Mouse (Mus musculus): ENCODE results near the gene Gm10306. TPM values are rescaled to one million over a fixed set of nuclear protein-coding genes. Genes with fewer than 3 reads are reported as not detected.

Gene Gm10306
- total RNA-seq (2012; rRNA removed): 1.1 TPM in 1 of 2 replicates, not detected in the other

GRCm38 (mm10) chr4:94556265-94557054 is at the start of gene Gm10306, which contains the start of gene Caap1:
Gene Gm10306, plus strand, starts transcription at chr4:94556546.
Gene Caap1, minus strand, starts transcription at chr4:94556796.
- no peak for TF ChIP-seq ZC3H11A (IDR thresholded peaks at IDR 0.05; ENCODE audit: borderline replicate concordance, low read depth, low read length)
- TF ChIP-seq HCFC1 (IDR thresholded peaks at IDR 0.05; ENCODE audit: borderline replicate concordance, insufficient read depth, low read length): peak; percentile 89
- TF ChIP-seq ZNF384 (IDR thresholded peaks at IDR 0.05; ENCODE audit: low read depth, low read length): peak; percentile 56; the same call in 1 of the 2 replicates
- no peak for TF ChIP-seq MAFK (IDR thresholded peaks at IDR 0.05; ENCODE audit: insufficient read depth, low read depth, low read length)
- peaks cover 0 to 4% of the 10 kb centered on the region in 2 experiments; a peak in 2 of 4 replicates for H3K4me1 ChIP-seq (ENCODE audit: control insufficient read depth in 2 of 2, insufficient read depth in 2 of 2, low read length in 2 of 2, poor library complexity in 1 of 2)
- in situ Hi-C loops (cut with MboI; ENCODE audit: low sequenced_read_pairs in 2 of 2, unreplicated experiment in 2 of 2): no loop called here
- H3K36me3 ChIP-seq (ENCODE audit: control insufficient read depth, insufficient read depth, low read length, poor library complexity, severe bottlenecking): no peaks in the 10 kb centered on the region
- H3K4me3 ChIP-seq (ENCODE audit: insufficient read depth in 1 of 2, low read depth in 1 of 2, low read length in 2 of 2, poor library complexity in 1 of 2, severe bottlenecking in 1 of 2): peak within 1 kb of the TSS; percentile 76 to 97
- peak within 1 kb of the TSS; percentile 24; the same call in 1 of the 2 replicates for H3K27ac ChIP-seq (ENCODE audit: insufficient read depth, low read depth, low read length, poor library complexity, severe bottlenecking)
- DNase-seq (ENCODE audit: low read depth, low spot score): peak; percentile 84
- H3K9ac ChIP-seq (ENCODE audit: insufficient read depth, low read depth, low read length, poor library complexity, severe bottlenecking): peak within 1 kb of the TSS; percentile 95
- no peaks in the 10 kb centered on the region for H3K9me3 ChIP-seq (ENCODE audit: control insufficient read depth, insufficient read depth, low read depth, low read length)

GRCm38 (mm10) chr4:94515366-94515765 is 41.0 kb upstream of the Gm10306 start:
- TF ChIP-seq CHD2 (IDR thresholded peaks at IDR 0.05; ENCODE audit: low read depth, low read length): no peak
- H3K4me3 ChIP-seq (ENCODE audit: insufficient read depth in 1 of 2, low read depth in 1 of 2, low read length in 2 of 2, poor library complexity in 1 of 2, severe bottlenecking in 1 of 2): no peak overlapping the region
- H3K4me1 ChIP-seq (ENCODE audit: control insufficient read depth in 2 of 2, insufficient read depth in 2 of 2, low read length in 2 of 2, poor library complexity in 1 of 2): no peaks in the 10 kb centered on the region
- no peaks in the 10 kb centered on the region for H3K9me3 ChIP-seq (ENCODE audit: control insufficient read depth, insufficient read depth, low read depth, low read length)
- H3K9ac ChIP-seq (ENCODE audit: insufficient read depth, low read depth, low read length, poor library complexity, severe bottlenecking): no peak overlapping the region
- no peak overlapping the region for H3K27ac ChIP-seq (ENCODE audit: insufficient read depth, low read depth, low read length, poor library complexity, severe bottlenecking)
- no peaks in the 10 kb centered on the region for H3K36me3 ChIP-seq (ENCODE audit: control insufficient read depth, insufficient read depth, low read length, poor library complexity, severe bottlenecking)
- no peak for DNase-seq (ENCODE audit: low read depth, low spot score)
- in situ Hi-C loops (cut with MboI; ENCODE audit: low sequenced_read_pairs in 2 of 2, unreplicated experiment in 2 of 2): no loop called here

GRCm38 (mm10) chr4:94517631-94518030 is 38.7 kb upstream of the Gm10306 start:
- TF ChIP-seq ZC3H11A (IDR thresholded peaks at IDR 0.05; ENCODE audit: borderline replicate concordance, low read depth, low read length): peak; percentile 33; the same call in 1 of the 2 replicates
- no peak for TF ChIP-seq CHD2 (IDR thresholded peaks at IDR 0.05; ENCODE audit: low read depth, low read length)
- TF ChIP-seq ZNF384 (IDR thresholded peaks at IDR 0.05; ENCODE audit: low read depth, low read length): no peak
- TF ChIP-seq MAFK (IDR thresholded peaks at IDR 0.05; ENCODE audit: insufficient read depth, low read depth, low read length): no peak
- TF ChIP-seq HCFC1 (IDR thresholded peaks at IDR 0.05; ENCODE audit: borderline replicate concordance, insufficient read depth, low read length): no peak
- H3K9me3 ChIP-seq (ENCODE audit: control insufficient read depth, insufficient read depth, low read depth, low read length): no peaks in the 10 kb centered on the region
- in situ Hi-C loops (cut with MboI; ENCODE audit: low sequenced_read_pairs in 2 of 2, unreplicated experiment in 2 of 2): no loop called here
- no peaks in the 10 kb centered on the region for H3K36me3 ChIP-seq (ENCODE audit: control insufficient read depth, insufficient read depth, low read length, poor library complexity, severe bottlenecking)
- peak; percentile 48 for DNase-seq (ENCODE audit: low read depth, low spot score)
- H3K27ac ChIP-seq (ENCODE audit: insufficient read depth, low read depth, low read length, poor library complexity, severe bottlenecking): no peak overlapping the region
- H3K4me1 ChIP-seq (ENCODE audit: control insufficient read depth in 2 of 2, insufficient read depth in 2 of 2, low read length in 2 of 2, poor library complexity in 1 of 2): no peaks in the 10 kb centered on the region
- no peak overlapping the region for H3K4me3 ChIP-seq (ENCODE audit: insufficient read depth in 1 of 2, low read depth in 1 of 2, low read length in 2 of 2, poor library complexity in 1 of 2, severe bottlenecking in 1 of 2)
- no peak overlapping the region for H3K9ac ChIP-seq (ENCODE audit: insufficient read depth, low read depth, low read length, poor library complexity, severe bottlenecking)

- DNase-seq (ENCODE audit: low read depth, low spot score): no peak
- Histone ChIP-seq H3K36me3 (ENCODE audit: control insufficient read depth, insufficient read depth, low read length, poor library complexity, severe bottlenecking) (no peaks in the 10 kb centered on the region), H3K4me1 (ENCODE audit: control insufficient read depth in 2 of 2, insufficient read depth in 2 of 2, low read length in 2 of 2, poor library complexity in 1 of 2) (no peaks in the 10 kb centered on the region), H3K9ac (ENCODE audit: insufficient read depth, low read depth, low read length, poor library complexity, severe bottlenecking) (no peak overlapping the region), H3K9me3 (ENCODE audit: control insufficient read depth, insufficient read depth, low read depth, low read length) (no peaks in the 10 kb centered on the region), H3K27ac (ENCODE audit: insufficient read depth, low read depth, low read length, poor library complexity, severe bottlenecking) (no peak overlapping the region), H3K4me3 (ENCODE audit: insufficient read depth in 1 of 2, low read depth in 1 of 2, low read length in 2 of 2, poor library complexity in 1 of 2, severe bottlenecking in 1 of 2) (no peak overlapping the region)
- TF ChIP-seq ZNF384 (IDR thresholded peaks at IDR 0.05; ENCODE audit: low read depth, low read length) (no peak), MAFK (IDR thresholded peaks at IDR 0.05; ENCODE audit: insufficient read depth, low read depth, low read length) (no peak), ZC3H11A (IDR thresholded peaks at IDR 0.05; ENCODE audit: borderline replicate concordance, low read depth, low read length) (no peak), CHD2 (IDR thresholded peaks at IDR 0.05; ENCODE audit: low read depth, low read length) (no peak), HCFC1 (IDR thresholded peaks at IDR 0.05; ENCODE audit: borderline replicate concordance, insufficient read depth, low read length) (no peak)
- in situ Hi-C loops (cut with MboI; ENCODE audit: low sequenced_read_pairs in 2 of 2, unreplicated experiment in 2 of 2): no loop called here
Measured at GRCm38 (mm10) chr4:94523321-94523720, 33.0 kb upstream of the Gm10306 start.
